Mouse (Mus musculus): Measurements from ENCODE around the gene Smr2. TPM values are rescaled to one million over a fixed set of nuclear protein-coding genes. Genes with fewer than 3 reads are reported as not detected.
"Not testable (repeated sequence)": the region's sequence is repeated elsewhere in the genome, so short reads cannot be mapped to it uniquely, and the experiment has no call there.

Smr2 gene
- not detected in 2 replicates for polyA plus RNA-seq (2012; ENCODE audit: insufficient read depth, insufficient read length, low replicate concordance, missing spikeins)

GRCm38 (mm10) chr5:88086256-88086655, at the start of gene Smr2:
Smr2 (plus strand) TSS chr5:88086556.
- not testable (repeated sequence) for H3K4me3 ChIP-seq (ENCODE audit: insufficient read depth, low read depth, low read length); H3K27ac ChIP-seq (ENCODE audit: insufficient read depth, low read depth, low read length); H3K4me1 ChIP-seq (ENCODE audit: control insufficient read depth, insufficient read depth, low read length)

GRCm38 (mm10) chr5:88111430-88111829, 25.1 kb downstream of the Smr2 start, which contains the start of gene Gm11116:
Gm11116 (minus strand) TSS chr5:88111530.
- H3K4me3 ChIP-seq (ENCODE audit: insufficient read depth, low read depth, low read length): no peak within 1 kb of the TSS
- 76% methylated on average over 1 of the region's 1 CpGs for WGBS
- no peak for TF ChIP-seq CTCF (IDR thresholded peaks at IDR 0.05; ENCODE audit: insufficient read depth, low read depth, low read length)
- no peak for TF ChIP-seq POLR2A (IDR thresholded peaks at IDR 0.05; ENCODE audit: insufficient read depth, low read depth, low read length)
- H3K4me1 ChIP-seq (ENCODE audit: control insufficient read depth, insufficient read depth, low read length): no peaks in the 10 kb centered on the region
- no peak within 1 kb of the TSS for H3K27ac ChIP-seq (ENCODE audit: insufficient read depth, low read depth, low read length)

DNA sequence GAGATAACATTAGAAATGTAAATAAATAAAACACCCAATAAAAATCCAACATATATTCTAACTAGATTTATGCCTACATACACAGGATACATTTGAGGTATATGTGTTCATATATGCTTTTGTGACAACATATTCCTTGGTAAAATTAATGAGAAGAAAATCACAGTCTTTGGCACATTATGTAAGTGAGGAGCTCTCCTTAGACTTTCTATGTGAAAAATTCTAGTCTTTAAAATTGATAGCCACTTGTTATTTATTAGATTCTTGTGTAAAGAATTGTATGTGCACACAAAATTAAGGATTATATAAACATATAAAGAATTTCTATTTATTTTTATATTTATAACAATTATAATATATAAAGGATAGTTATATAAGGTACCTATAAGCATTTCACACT, 67.6 kb downstream of the Smr2 start, which contains the start of gene Gm11115:
Gene Gm11115 (minus strand): TSS at position 101 of the 400 bp plus-strand sequence.
- Histone ChIP-seq H3K27ac (ENCODE audit: insufficient read depth, low read depth, low read length) (no peak within 1 kb of the TSS), H3K4me3 (ENCODE audit: insufficient read depth, low read depth, low read length) (no peak within 1 kb of the TSS), H3K4me1 (ENCODE audit: control insufficient read depth, insufficient read depth, low read length) (no peaks in the 10 kb centered on the region)
- TF ChIP-seq CTCF (IDR thresholded peaks at IDR 0.05; ENCODE audit: insufficient read depth, low read depth, low read length) (no peak), POLR2A (IDR thresholded peaks at IDR 0.05; ENCODE audit: insufficient read depth, low read depth, low read length) (no peak)

Other genes starting within 250 kb of the Smr2 start
- not detected in 2 replicates for gene Odam, start 201.5 kb upstream of the Smr2 start, polyA plus RNA-seq (2012; ENCODE audit: insufficient read depth, insufficient read length, low replicate concordance, missing spikeins)
- gene Csn3, start 161.0 kb upstream of the Smr2 start, polyA plus RNA-seq (2012; ENCODE audit: insufficient read depth, insufficient read length, low replicate concordance, missing spikeins): not detected in 2 replicates
- gene 2310003L06Rik, start 117.1 kb upstream of the Smr2 start, polyA plus RNA-seq (2012; ENCODE audit: insufficient read depth, insufficient read length, low replicate concordance, missing spikeins): not detected in 2 replicates
- gene Gm28434, start 117.0 kb upstream of the Smr2 start, polyA plus RNA-seq (2012; ENCODE audit: insufficient read depth, insufficient read length, low replicate concordance, missing spikeins): not detected in 2 replicates
- gene Cabs1, start 107.1 kb upstream of the Smr2 start, polyA plus RNA-seq (2012; ENCODE audit: insufficient read depth, insufficient read length, low replicate concordance, missing spikeins): not detected in 2 replicates
- not detected in 2 replicates for gene Smr3a, start 84.0 kb upstream of the Smr2 start, polyA plus RNA-seq (2012; ENCODE audit: insufficient read depth, insufficient read length, low replicate concordance, missing spikeins)
- gene Gm11116, start 25.0 kb downstream of the Smr2 start, polyA plus RNA-seq (2012; ENCODE audit: insufficient read depth, insufficient read length, low replicate concordance, missing spikeins): not detected in 2 replicates
- not detected in 2 replicates for gene Gm11115, start 67.5 kb downstream of the Smr2 start, polyA plus RNA-seq (2012; ENCODE audit: insufficient read depth, insufficient read length, low replicate concordance, missing spikeins)
- gene Gm7714, start 182.4 kb downstream of the Smr2 start, polyA plus RNA-seq (2012; ENCODE audit: insufficient read depth, insufficient read length, low replicate concordance, missing spikeins): not detected in 2 replicates
- not detected in 2 replicates for gene Prol1, start 230.8 kb downstream of the Smr2 start, polyA plus RNA-seq (2012; ENCODE audit: insufficient read depth, insufficient read length, low replicate concordance, missing spikeins)